Mouse (Mus musculus) liver, embryonic 14.5 days (tissue): ENCODE measurements around the gene Prkn.

Experiments used
- CTCF ChIP-seq: IDR thresholded peaks from 2 replicates; pipeline ENCODE4 v1.5.1; 2016; ENCODE audit warnings: antibody characterized with exemption, low read depth, control low read depth
- EP300 ChIP-seq: IDR thresholded peaks from 2 replicates; pipeline ENCODE4 v1.6.1; 2016; ENCODE audit warnings: antibody characterized with exemption, low read depth

DNA sequence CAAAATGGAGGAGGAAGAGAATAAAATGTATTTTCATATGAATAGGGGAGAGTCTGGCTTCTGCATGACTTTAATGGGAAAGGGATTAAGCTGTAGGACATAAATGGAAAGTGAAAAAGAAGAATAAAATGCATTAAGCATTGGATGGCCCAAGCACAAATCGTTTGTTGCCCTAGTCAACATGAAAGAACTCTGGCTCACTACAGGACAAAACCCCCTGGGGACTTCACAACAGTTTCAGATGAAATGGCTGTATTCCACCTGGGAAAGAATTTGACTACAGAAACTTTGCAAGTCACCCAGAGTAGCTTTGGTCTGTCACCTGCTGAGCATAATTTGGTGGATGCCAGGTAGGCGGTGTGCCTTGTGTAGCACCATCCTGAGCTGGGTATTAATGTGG is 925.4 kb downstream of the Prkn start:
- no peak for TF ChIP-seq CTCF
- TF ChIP-seq EP300 = no peak
